Mouse (Mus musculus): Measurements from ENCODE around the gene Misp. TPM values are rescaled to one million over a fixed set of nuclear protein-coding genes. Genes with fewer than 3 reads are reported as not detected.
A peak's percentile ranks its signal among the peaks of the same experiment; 100 is the strongest.

Misp gene
- polyA plus RNA-seq, 1 experiment from 2014 or later = 27.6 TPM

DNA sequence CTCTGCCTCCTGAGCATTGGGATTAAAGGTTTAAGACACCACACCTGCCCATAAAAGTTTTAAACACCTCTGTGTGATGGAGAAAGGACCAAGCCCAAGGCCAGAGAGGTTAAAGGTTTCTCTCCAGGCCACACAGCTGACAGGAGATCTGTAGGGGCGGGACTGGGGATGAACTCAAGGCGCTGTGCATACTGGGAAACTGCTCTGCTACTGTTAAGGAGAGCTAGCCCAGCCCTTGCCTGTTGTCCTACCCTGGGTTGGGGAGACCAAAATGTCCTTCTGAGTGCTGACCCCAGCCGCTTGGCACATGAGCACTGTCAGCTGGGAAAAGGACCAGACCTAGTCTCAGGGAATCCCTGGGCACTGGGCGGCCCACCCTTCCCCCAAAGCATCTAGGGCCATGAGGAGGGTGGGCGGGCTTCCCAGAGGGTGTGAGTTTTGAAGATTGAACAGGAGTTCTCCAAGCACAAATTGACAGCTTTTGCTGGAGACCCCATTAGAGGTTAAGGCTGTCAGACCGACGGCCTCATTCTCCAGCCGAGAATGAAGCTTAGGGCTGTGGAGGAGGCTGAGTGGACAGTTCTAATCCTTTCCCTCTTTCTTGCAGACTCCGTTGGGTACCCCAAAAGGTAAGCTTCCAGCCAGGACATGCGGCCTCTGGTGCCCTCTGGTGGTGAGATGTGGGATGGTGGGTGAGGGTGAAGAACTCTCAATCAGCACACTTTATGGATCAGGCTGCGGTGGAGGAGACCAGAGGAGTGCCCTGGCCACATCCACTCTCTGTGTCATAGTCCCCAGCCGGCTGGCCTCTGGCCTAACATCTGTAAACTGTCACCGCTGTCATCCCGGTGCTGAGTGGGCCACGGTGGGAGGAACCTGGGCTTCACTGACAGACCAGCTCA is 8.8 kb upstream of the Misp start:
- H3K4me1 ChIP-seq (ENCODE audit: control insufficient read depth, insufficient read depth, low read length) = no peaks in the 10 kb centered on the region
- no peaks in the 10 kb centered on the region for H3K9me3 ChIP-seq (ENCODE audit: control insufficient read depth, low read depth, low read length)
- H3K36me3 ChIP-seq (ENCODE audit: control insufficient read depth, insufficient read depth, low read length) = peaks cover 9% of the 10 kb centered on the region; the same call in 1 of the 2 replicates
- no peaks in the 10 kb centered on the region for H3K27me3 ChIP-seq (ENCODE audit: control insufficient read depth, insufficient read depth, low read length)
- H3K4me2 ChIP-seq (replicated peaks; ENCODE audit: low read depth, low read length) = no peak overlapping the region
- H3K9ac ChIP-seq (replicated peaks; ENCODE audit: low read depth, low read length) = no peak overlapping the region
- no peak overlapping the region for H3K27ac ChIP-seq (ENCODE audit: low read length)
- no peak overlapping the region for H3K4me3 ChIP-seq (ENCODE audit: low read depth, low read length)
- no peak for ATAC-seq (ENCODE audit: insufficient number of reproducible peaks, insufficient read depth, low FRiP score, low read depth)
- WGBS = 28% methylated on average over 15 of the region's 15 CpGs

DNA sequence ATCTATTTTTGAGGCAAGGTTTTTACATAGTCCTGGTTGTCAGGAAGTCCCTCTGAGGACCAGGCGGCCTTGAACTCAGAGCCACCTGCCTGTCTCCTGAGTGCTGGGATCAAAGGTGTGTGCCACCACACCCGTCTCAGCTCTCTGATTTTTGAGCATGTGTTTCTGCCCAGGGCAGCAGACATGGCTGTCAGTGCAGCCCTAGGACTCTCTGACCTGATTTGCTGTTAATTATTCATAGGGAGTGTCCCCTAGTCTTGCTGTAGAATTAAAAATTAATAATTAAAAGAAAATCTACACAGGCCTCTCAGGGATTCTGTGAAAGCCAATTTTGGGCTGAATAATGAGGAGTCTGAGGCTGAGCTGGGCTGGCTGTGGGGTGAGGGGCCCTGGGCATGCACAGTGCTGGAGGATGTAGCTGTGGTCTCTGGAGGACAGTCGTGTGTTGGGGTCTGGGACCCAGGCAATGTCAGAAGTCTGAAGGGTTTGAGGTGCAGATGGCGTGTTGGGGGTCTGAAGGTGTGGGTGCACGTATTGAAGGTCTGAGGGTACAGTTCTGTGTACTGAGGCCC is 6.4 kb upstream of the Misp start:
- ATAC-seq (ENCODE audit: insufficient number of reproducible peaks, insufficient read depth, low FRiP score, low read depth) = no peak
- Histone ChIP-seq H3K4me2 (replicated peaks; ENCODE audit: low read depth, low read length) (no peak overlapping the region), H3K9me3 (ENCODE audit: control insufficient read depth, low read depth, low read length) (no peaks in the 10 kb centered on the region), H3K27ac (ENCODE audit: low read length) (no peak overlapping the region), H3K4me1 (ENCODE audit: control insufficient read depth, insufficient read depth, low read length) (no peaks in the 10 kb centered on the region), H3K27me3 (ENCODE audit: control insufficient read depth, insufficient read depth, low read length) (no peaks in the 10 kb centered on the region), H3K4me3 (ENCODE audit: low read depth, low read length) (no peak overlapping the region), H3K36me3 (ENCODE audit: control insufficient read depth, insufficient read depth, low read length) (peaks cover 7% of the 10 kb centered on the region; the same call in 1 of the 2 replicates), H3K9ac (replicated peaks; ENCODE audit: low read depth, low read length) (no peak overlapping the region)
- 85% methylated on average over 5 of the region's 5 CpGs for WGBS

DNA sequence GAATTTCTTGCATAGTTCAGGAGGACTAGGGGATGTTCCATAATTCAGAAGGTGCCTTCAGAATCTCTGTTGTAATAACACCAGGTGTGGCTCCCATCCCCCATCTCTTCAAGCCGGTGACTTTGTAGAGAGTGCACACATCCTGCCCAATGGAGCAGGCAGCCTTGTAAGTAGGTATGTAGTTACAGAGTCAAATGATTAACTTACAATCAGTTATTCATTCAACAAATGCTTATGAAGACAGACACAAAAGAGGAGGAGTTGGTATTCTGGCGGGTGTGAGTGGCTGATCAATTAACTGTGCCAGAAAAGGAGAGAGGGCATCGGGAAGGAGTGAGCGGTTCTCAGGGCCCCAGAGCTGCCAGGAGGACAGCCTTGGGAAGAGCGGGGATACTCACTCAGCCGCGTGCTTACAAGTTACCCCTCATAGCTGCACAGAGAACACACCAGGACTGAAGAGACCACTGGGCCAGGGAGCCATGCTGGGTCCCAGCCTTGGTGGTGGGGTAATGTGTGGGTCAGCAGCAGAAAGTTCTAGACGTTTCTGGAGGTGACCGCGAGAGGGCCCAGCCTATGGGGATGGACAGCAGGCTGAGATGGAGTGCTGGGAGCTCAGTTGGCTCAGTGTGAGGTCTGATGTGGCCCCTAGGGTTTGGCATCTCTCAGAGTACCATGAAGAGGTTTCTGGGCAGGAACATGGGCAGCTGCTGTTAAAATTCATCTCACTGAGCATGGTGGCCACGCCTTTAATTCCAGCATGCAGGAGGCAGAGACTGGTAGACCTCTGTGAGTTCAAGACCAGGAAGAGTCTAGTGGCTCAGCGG is 4.9 kb upstream of the Misp start:
- Histone ChIP-seq H3K36me3 (ENCODE audit: control insufficient read depth, insufficient read depth, low read length) (peaks cover 1% of the 10 kb centered on the region; the same call in 1 of the 2 replicates), H3K27ac (ENCODE audit: low read length) (no peak overlapping the region), H3K4me3 (ENCODE audit: low read depth, low read length) (no peak overlapping the region), H3K9me3 (ENCODE audit: control insufficient read depth, low read depth, low read length) (no peaks in the 10 kb centered on the region), H3K4me2 (replicated peaks; ENCODE audit: low read depth, low read length) (no peak overlapping the region), H3K9ac (replicated peaks; ENCODE audit: low read depth, low read length) (no peak overlapping the region), H3K4me1 (ENCODE audit: control insufficient read depth, insufficient read depth, low read length) (no peaks in the 10 kb centered on the region), H3K27me3 (ENCODE audit: control insufficient read depth, insufficient read depth, low read length) (no peaks in the 10 kb centered on the region)
- 86% methylated on average over 12 of the region's 12 CpGs for WGBS
- no peak for ATAC-seq (ENCODE audit: insufficient number of reproducible peaks, insufficient read depth, low FRiP score, low read depth)

DNA sequence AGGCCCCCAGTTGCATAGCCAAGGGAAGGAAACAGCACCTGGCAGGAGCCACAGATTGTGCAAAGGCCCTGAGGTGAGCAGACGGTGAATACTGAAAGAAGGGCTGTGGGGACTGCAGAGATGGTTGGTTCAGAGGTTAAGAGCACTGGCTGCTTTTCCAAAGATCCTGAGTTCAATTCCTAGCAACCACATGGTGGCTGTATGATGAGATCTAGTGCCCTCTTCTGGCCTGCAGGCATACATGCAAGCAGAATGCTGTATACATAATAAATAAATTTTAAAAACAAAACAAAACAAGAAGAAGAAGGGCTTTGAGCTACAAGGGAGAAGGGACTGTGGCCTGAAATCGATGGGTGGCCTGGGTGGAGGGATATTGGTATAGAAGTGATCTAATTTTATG is 3.7 kb upstream of the Misp start:
- H3K27me3 ChIP-seq (ENCODE audit: control insufficient read depth, insufficient read depth, low read length) = no peaks in the 10 kb centered on the region
- no peaks in the 10 kb centered on the region for H3K9me3 ChIP-seq (ENCODE audit: control insufficient read depth, low read depth, low read length)
- H3K36me3 ChIP-seq (ENCODE audit: control insufficient read depth, insufficient read depth, low read length) = no peaks in the 10 kb centered on the region; the same call in 1 of the 2 replicates
- H3K27ac ChIP-seq (ENCODE audit: low read length) = no peak overlapping the region
- no peak overlapping the region for H3K4me3 ChIP-seq (ENCODE audit: low read depth, low read length)
- H3K9ac ChIP-seq (replicated peaks; ENCODE audit: low read depth, low read length) = no peak overlapping the region
- H3K4me1 ChIP-seq (ENCODE audit: control insufficient read depth, insufficient read depth, low read length) = peaks cover 2% of the 10 kb centered on the region; the same call in 1 of the 2 replicates
- no peak for ATAC-seq (ENCODE audit: insufficient number of reproducible peaks, insufficient read depth, low FRiP score, low read depth)
- WGBS = 73% methylated on average over 2 of the region's 2 CpGs
- no peak overlapping the region for H3K4me2 ChIP-seq (replicated peaks; ENCODE audit: low read depth, low read length)

DNA sequence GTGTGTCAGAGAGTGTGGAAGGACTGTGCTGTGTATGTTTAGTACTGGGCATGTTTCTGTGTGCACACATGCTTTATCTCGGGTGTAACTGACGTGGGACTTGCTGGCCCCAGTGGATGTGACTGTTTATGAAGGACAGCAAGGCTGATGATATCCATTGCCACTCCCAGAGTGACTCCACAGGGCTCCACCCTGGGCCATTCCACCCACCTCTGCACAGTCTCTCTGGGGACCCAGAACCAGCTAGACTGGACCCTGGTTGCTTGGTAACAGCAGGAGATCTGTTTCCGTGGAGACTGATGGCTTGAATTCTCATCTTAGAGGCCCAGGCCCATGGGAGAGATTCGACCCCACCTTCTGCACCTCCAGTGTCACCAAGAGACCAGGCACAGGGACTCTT is 2.6 kb upstream of the Misp start:
- no peak overlapping the region for H3K4me2 ChIP-seq (replicated peaks; ENCODE audit: low read depth, low read length)
- H3K27me3 ChIP-seq (ENCODE audit: control insufficient read depth, insufficient read depth, low read length) = no peaks in the 10 kb centered on the region
- no peaks in the 10 kb centered on the region for H3K9me3 ChIP-seq (ENCODE audit: control insufficient read depth, low read depth, low read length)
- no peak for ATAC-seq (ENCODE audit: insufficient number of reproducible peaks, insufficient read depth, low FRiP score, low read depth)
- H3K27ac ChIP-seq (ENCODE audit: low read length) = no peak overlapping the region
- H3K36me3 ChIP-seq (ENCODE audit: control insufficient read depth, insufficient read depth, low read length) = no peaks in the 10 kb centered on the region; the same call in 1 of the 2 replicates
- WGBS = 59% methylated on average over 4 of the region's 4 CpGs
- no peak overlapping the region for H3K4me3 ChIP-seq (ENCODE audit: low read depth, low read length)
- H3K9ac ChIP-seq (replicated peaks; ENCODE audit: low read depth, low read length) = no peak overlapping the region
- peaks cover 7% of the 10 kb centered on the region; the same call in 1 of the 2 replicates for H3K4me1 ChIP-seq (ENCODE audit: control insufficient read depth, insufficient read depth, low read length)

DNA sequence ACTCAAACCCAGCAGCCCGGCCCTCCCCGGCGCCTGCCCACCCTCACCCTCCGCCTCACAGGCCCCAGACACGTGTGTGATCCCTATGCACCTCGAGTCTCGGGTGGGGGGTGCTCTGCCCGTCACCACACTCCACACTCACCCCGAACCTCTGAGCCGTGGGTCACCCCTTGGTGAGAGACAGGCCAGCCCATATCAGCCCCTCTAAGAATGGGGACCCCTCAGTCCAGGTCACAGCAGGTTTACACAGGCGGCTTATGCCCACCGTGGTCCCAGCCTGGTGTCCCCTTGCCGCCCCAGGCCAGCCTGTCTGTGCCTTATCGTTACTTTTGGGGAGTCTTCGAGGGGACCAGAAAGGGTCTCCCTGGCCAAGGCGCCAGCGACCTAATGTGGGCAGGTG is 1.2 kb upstream of the Misp start:
- H3K27ac ChIP-seq (ENCODE audit: low read length) = no peak overlapping the region
- WGBS = 90% methylated on average over 17 of the region's 17 CpGs

DNA sequence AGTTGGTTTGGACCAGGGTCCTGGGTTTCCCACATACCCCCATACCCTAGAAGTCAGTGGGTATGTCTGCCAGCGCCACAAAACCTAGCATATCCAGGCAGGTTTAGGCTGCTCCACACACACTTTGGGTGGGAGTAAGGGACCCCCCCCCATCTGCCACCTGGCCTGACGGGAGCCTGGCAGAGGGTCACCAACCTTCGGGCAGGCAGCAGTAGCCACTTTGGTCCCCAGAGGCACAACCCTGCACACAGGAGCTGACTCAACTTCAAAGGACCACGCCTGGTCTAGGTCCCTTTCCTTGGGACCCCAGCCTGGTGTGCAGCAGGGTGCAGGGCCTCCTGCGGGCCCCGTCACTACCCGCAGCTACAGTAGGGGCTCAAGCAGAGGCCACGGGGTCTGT is 512 bp upstream of the Misp start:
- Histone ChIP-seq H3K4me3 (ENCODE audit: low read depth, low read length) (no peak overlapping the region), H3K4me1 (ENCODE audit: control insufficient read depth, insufficient read depth, low read length) (peaks cover 7% of the 10 kb centered on the region), H3K9ac (replicated peaks; ENCODE audit: low read depth, low read length) (no peak overlapping the region), H3K36me3 (ENCODE audit: control insufficient read depth, insufficient read depth, low read length) (no peaks in the 10 kb centered on the region; the same call in 1 of the 2 replicates), H3K27ac (ENCODE audit: low read length) (peak overlapping the region; percentile 58), H3K9me3 (ENCODE audit: control insufficient read depth, low read depth, low read length) (no peaks in the 10 kb centered on the region), H3K27me3 (ENCODE audit: control insufficient read depth, insufficient read depth, low read length) (no peaks in the 10 kb centered on the region), H3K4me2 (replicated peaks; ENCODE audit: low read depth, low read length) (no peak overlapping the region)
- 77% methylated on average over 8 of the region's 8 CpGs for WGBS
- no peak for ATAC-seq (ENCODE audit: insufficient number of reproducible peaks, insufficient read depth, low FRiP score, low read depth)

More for the DNA sequence above, 1.2 kb upstream of the Misp start:
- Histone ChIP-seq H3K36me3 (ENCODE audit: control insufficient read depth, insufficient read depth, low read length) (no peaks in the 10 kb centered on the region; the same call in 1 of the 2 replicates), H3K9ac (replicated peaks; ENCODE audit: low read depth, low read length) (no peak overlapping the region), H3K9me3 (ENCODE audit: control insufficient read depth, low read depth, low read length) (no peaks in the 10 kb centered on the region), H3K4me2 (replicated peaks; ENCODE audit: low read depth, low read length) (no peak overlapping the region), H3K4me3 (ENCODE audit: low read depth, low read length) (no peak overlapping the region), H3K4me1 (ENCODE audit: control insufficient read depth, insufficient read depth, low read length) (peaks cover 7% of the 10 kb centered on the region; the same call in 1 of the 2 replicates), H3K27me3 (ENCODE audit: control insufficient read depth, insufficient read depth, low read length) (no peaks in the 10 kb centered on the region)
- ATAC-seq (ENCODE audit: insufficient number of reproducible peaks, insufficient read depth, low FRiP score, low read depth) = no peak

DNA sequence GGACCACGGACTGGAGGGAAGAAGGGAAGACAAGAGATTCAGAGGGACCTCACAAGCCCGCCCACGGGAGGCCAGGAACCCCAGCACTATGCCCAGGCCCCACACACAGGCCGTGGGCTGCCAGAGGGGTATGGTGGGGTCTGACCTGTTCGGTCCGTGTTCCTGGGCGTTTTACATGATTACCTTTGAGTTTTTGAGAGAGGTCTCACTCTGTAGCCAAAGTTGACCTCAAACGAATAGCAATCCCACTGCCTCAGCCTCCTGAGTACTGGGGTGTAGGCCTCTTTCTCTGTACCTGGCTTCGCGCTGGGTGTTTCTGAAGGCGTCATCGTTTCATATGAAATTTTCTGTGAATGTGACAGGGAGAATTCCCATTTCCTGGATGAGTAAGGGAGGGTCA is 942 bp downstream of the Misp start:
- peak overlapping the region; percentile 34 for H3K4me2 ChIP-seq (replicated peaks; ENCODE audit: low read depth, low read length)
- H3K9ac ChIP-seq (replicated peaks; ENCODE audit: low read depth, low read length) = 0 out of 2 replicates have a peak overlapping the region, but pooled peaks have one; percentile 18
- ATAC-seq (ENCODE audit: insufficient number of reproducible peaks, insufficient read depth, low FRiP score, low read depth) = no peak

More for the DNA sequence above, 942 bp downstream of the Misp start:
- Histone ChIP-seq H3K27ac (ENCODE audit: low read length) (peak overlapping the region; percentile 79), H3K36me3 (ENCODE audit: control insufficient read depth, insufficient read depth, low read length) (no peaks in the 10 kb centered on the region; the same call in 1 of the 2 replicates), H3K27me3 (ENCODE audit: control insufficient read depth, insufficient read depth, low read length) (no peaks in the 10 kb centered on the region), H3K4me3 (ENCODE audit: low read depth, low read length) (peak overlapping the region; percentile 5; the same call in 1 of the 2 replicates), H3K4me1 (ENCODE audit: control insufficient read depth, insufficient read depth, low read length) (peaks cover 7% of the 10 kb centered on the region), H3K9me3 (ENCODE audit: control insufficient read depth, low read depth, low read length) (no peaks in the 10 kb centered on the region)
- 83% methylated on average over 12 of the region's 12 CpGs for WGBS

All from stomach, embryonic 14.5 days (tissue).